Mouse (Mus musculus) hindbrain, embryonic 15.5 days (tissue): ENCODE measurements around the gene Polg. TPM values are rescaled to one million over a fixed set of nuclear protein-coding genes. Genes with fewer than 3 reads are reported as not detected.

Source experiments
- ATAC-seq: fragments of 200-750 bp; cut with Nextera tagmentation; 2 replicates; pipeline ENCODE4 v1.8.0; 2017; ENCODE audit warnings: low read depth, moderate number of reproducible peaks, moderate TSS enrichment; ENCODE audit not compliant: low FRiP score
- H3K27ac ChIP-seq: fragments of 300-500 bp; sonication (generic); replicated peaks from 2 replicates; pipeline ENCODE4 v1.5.1; 2015; ENCODE audit warnings: mild to moderate bottlenecking, inconsistent platforms
- H3K27me3 ChIP-seq: fragments of 300-500 bp; sonication (generic); 2 replicates; pipeline ENCODE4 v1.6.1; 2015; ENCODE audit warnings: control low read depth, inconsistent platforms
- H3K36me3 ChIP-seq: fragments of 300-500 bp; sonication (generic); 2 replicates; pipeline ENCODE4 v1.6.1; 2015; ENCODE audit warnings: control low read depth, inconsistent platforms
- H3K4me1 ChIP-seq: fragments of 300-500 bp; sonication (generic); replicated peaks from 2 replicates; pipeline ENCODE4 v1.6.1; 2015; ENCODE audit warnings: control low read depth, inconsistent platforms
- H3K4me2 ChIP-seq: fragments of 300-500 bp; sonication (generic); 2 replicates; pipeline ENCODE4 v1.6.1; 2015; ENCODE audit warnings: moderate library complexity, mild to moderate bottlenecking, inconsistent platforms
- H3K4me3 ChIP-seq: fragments of 300-500 bp; sonication (generic); 2 replicates; pipeline ENCODE4 v1.5.1; 2015; ENCODE audit warnings: mild to moderate bottlenecking, inconsistent platforms
- H3K9ac ChIP-seq: fragments of 300-500 bp; sonication (generic); 2 replicates; pipeline ENCODE4 v1.6.1; 2015; ENCODE audit warnings: inconsistent platforms
- H3K9me3 ChIP-seq: fragments of 300-500 bp; sonication (generic); 2 replicates; pipeline ENCODE4 v1.6.1; 2016; ENCODE audit warnings: control low read depth, inconsistent platforms
- WGBS: fragments of 180-500 bp; shearing (Covaris S2); methylation state at CpG from one replicate; pipeline ENCODE4 v1.1.7; 2015; 5-methylcytosine and 5-hydroxymethylcytosine counted together
- polyA plus RNA-seq: library from polyadenylated mRNA; unstranded; fragments of >200 nt; fragmentation: Nextera tagmentation; extraction: Ambion mirVana; gene quantifications from 2 replicates; pipeline ENCODE4 v1.2.1, GENCODE M21; 2015

The Polg gene
- polyA plus RNA-seq, 1 experiment from 2014 or later, result 27.0 TPM

DNA sequence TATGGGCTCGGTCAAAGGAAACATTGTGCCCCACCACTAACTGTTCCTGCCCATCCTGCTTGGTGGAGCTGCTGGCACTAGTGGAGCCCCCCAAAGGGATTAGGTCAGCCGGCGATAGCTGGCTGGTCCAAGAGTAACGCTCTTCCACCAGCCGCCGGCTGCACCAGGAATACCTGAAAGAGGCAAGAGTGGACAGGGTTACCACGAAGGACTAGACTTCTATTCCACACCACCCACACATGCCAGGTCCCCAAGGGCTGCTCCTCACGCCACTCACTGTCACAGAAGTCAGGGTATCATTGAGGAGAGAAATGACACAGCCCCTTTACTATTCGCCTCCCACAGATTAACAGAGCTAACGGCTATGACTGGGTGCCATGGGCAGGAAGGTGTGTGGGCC lies 4.4 kb downstream of the Polg start:
- Histone ChIP-seq H3K9ac (no peak overlapping the region), H3K9me3 (no peaks in the 10 kb centered on the region), H3K4me1 (peaks cover 18% of the 10 kb centered on the region), H3K27ac (no peak overlapping the region), H3K4me2 (no peak overlapping the region), H3K27me3 (no peaks in the 10 kb centered on the region), H3K4me3 (no peak overlapping the region), H3K36me3 (peaks cover 53% of the 10 kb centered on the region)
- no peak for ATAC-seq
- WGBS, result 91% methylated on average over 10 of the region's 10 CpGs

DNA sequence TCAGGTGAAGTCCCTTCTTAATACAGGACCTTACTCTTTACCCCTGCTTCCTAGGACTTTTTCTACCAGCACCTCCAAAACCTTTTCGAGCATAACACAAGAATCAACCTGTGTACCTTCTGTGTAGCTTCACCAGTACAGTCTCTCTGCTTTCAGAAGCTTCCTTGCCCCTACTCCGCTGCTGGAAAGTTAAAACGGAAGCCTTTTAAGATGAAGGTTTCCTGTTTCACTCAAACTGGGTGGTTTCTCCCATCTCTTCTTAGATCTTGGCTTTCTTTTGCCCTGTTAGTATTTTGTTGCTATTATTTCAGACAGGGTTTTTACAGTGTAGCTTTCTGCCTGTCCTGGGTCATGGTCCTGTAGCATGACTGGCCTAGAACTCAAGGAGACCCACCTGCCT lies 18.7 kb downstream of the Polg start:
- WGBS, result 97% methylated on average over 3 of the region's 3 CpGs
- no peak overlapping the region for H3K4me3 ChIP-seq
- no peaks in the 10 kb centered on the region for H3K27me3 ChIP-seq
- no peaks in the 10 kb centered on the region for H3K4me1 ChIP-seq
- H3K9ac ChIP-seq, result no peak overlapping the region
- H3K9me3 ChIP-seq, result no peaks in the 10 kb centered on the region
- peaks cover 48% of the 10 kb centered on the region for H3K36me3 ChIP-seq
- H3K4me2 ChIP-seq, result no peak overlapping the region
- no peak overlapping the region for H3K27ac ChIP-seq
- ATAC-seq, result no peak

DNA sequence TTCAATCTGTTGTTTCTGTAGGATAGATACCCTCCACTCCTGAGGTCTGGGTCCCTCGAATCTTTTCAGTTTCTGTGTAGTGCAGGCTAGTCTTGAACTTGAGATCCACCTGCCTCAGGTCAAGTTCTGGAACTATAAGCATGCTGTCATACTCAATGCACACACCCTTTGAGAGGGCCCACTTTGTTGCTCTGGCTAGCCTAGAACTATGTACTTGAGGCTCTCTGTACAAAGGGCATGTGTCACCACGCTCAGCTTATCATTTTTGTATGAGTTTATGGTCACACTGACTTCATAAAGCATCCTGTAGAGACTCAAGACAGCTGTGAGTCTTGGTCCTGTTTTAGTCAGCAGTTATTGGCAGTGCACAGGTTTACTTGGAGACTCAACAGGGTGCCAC lies 19.1 kb downstream of the Polg start:
- Histone ChIP-seq H3K4me3 (no peak overlapping the region), H3K4me1 (no peaks in the 10 kb centered on the region), H3K4me2 (no peak overlapping the region), H3K27ac (no peak overlapping the region), H3K9me3 (no peaks in the 10 kb centered on the region), H3K36me3 (peaks cover 44% of the 10 kb centered on the region), H3K9ac (no peak overlapping the region), H3K27me3 (no peaks in the 10 kb centered on the region)
- ATAC-seq, result no peak
- WGBS, result 93% methylated on average over 2 of the region's 2 CpGs

- Histone ChIP-seq H3K9me3 (no peaks in the 10 kb centered on the region), H3K9ac (no peak overlapping the region), H3K4me1 (no peaks in the 10 kb centered on the region), H3K27ac (no peak overlapping the region), H3K36me3 (no peaks in the 10 kb centered on the region), H3K4me3 (no peak overlapping the region), H3K4me2 (no peak overlapping the region), H3K27me3 (no peaks in the 10 kb centered on the region)
- ATAC-seq, result no peak
- 83% methylated on average over 2 of the region's 2 CpGs for whole genome bisulfite sequencing
Measured at GRCm38 (mm10) chr7:79440035-79440434, 26.1 kb downstream of the Polg start.

GRCm38 (mm10) chr7:79428243-79428642 lies 37.9 kb downstream of the Polg start:
- Histone ChIP-seq H3K9ac (no peak overlapping the region), H3K36me3 (no peaks in the 10 kb centered on the region), H3K9me3 (no peaks in the 10 kb centered on the region), H3K4me2 (no peak overlapping the region), H3K4me3 (no peak overlapping the region), H3K27me3 (no peaks in the 10 kb centered on the region), H3K4me1 (no peaks in the 10 kb centered on the region), H3K27ac (no peak overlapping the region)
- 43% methylated on average over 5 of the region's 5 CpGs for WGBS
- ATAC-seq, result no peak

DNA sequence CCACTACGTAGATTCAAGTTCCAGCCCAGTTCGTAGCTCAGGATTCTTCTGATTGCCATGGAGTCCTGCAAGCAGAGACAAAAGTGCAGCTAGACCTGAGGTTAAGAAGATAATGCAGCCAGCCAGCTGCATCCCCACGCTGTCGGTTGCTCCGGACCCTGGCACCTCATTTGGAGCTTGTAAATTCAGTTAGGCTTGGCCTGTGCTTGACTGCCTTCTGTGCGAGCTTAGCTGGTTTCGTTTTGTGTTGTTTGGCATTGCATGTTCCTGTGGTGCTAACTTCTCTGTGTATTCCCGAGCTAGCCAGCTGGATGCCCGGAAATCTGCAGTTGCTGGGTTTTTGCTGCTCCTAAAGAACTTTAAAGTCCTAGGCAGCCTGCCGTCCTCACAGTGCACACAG lies 40.4 kb downstream of the Polg start:
- no peak overlapping the region for H3K27ac ChIP-seq
- no peak overlapping the region for H3K4me2 ChIP-seq
- no peaks in the 10 kb centered on the region for H3K36me3 ChIP-seq
- no peaks in the 10 kb centered on the region for H3K9me3 ChIP-seq
- no peak overlapping the region for H3K4me3 ChIP-seq
- no peak for ATAC-seq
- H3K4me1 ChIP-seq, result no peaks in the 10 kb centered on the region
- 65% methylated on average over 10 of the region's 10 CpGs for WGBS
- no peak overlapping the region for H3K9ac ChIP-seq
- H3K27me3 ChIP-seq, result no peaks in the 10 kb centered on the region

GRCm38 (mm10) chr7:79422876-79423275 lies 43.3 kb downstream of the Polg start:
- 96% methylated on average over 10 of the region's 10 CpGs for WGBS
- no peak overlapping the region for H3K4me3 ChIP-seq
- no peaks in the 10 kb centered on the region for H3K9me3 ChIP-seq
- H3K27me3 ChIP-seq, result no peaks in the 10 kb centered on the region
- H3K36me3 ChIP-seq, result no peaks in the 10 kb centered on the region
- no peak overlapping the region for H3K9ac ChIP-seq
- ATAC-seq, result no peak
- no peak overlapping the region for H3K4me2 ChIP-seq
- H3K4me1 ChIP-seq, result no peaks in the 10 kb centered on the region
- no peak overlapping the region for H3K27ac ChIP-seq

- H3K9ac ChIP-seq, result no peak overlapping the region
- H3K27ac ChIP-seq, result no peak overlapping the region
- no peaks in the 10 kb centered on the region for H3K4me1 ChIP-seq
- H3K36me3 ChIP-seq, result no peaks in the 10 kb centered on the region
- WGBS, result 93% methylated on average over 7 of the region's 7 CpGs
- H3K4me2 ChIP-seq, result no peak overlapping the region
- H3K27me3 ChIP-seq, result no peaks in the 10 kb centered on the region
- no peak for ATAC-seq
- H3K9me3 ChIP-seq, result no peaks in the 10 kb centered on the region
- H3K4me3 ChIP-seq, result no peak overlapping the region
Measured at GRCm38 (mm10) chr7:79419950-79420349, 46.2 kb downstream of the Polg start.

DNA sequence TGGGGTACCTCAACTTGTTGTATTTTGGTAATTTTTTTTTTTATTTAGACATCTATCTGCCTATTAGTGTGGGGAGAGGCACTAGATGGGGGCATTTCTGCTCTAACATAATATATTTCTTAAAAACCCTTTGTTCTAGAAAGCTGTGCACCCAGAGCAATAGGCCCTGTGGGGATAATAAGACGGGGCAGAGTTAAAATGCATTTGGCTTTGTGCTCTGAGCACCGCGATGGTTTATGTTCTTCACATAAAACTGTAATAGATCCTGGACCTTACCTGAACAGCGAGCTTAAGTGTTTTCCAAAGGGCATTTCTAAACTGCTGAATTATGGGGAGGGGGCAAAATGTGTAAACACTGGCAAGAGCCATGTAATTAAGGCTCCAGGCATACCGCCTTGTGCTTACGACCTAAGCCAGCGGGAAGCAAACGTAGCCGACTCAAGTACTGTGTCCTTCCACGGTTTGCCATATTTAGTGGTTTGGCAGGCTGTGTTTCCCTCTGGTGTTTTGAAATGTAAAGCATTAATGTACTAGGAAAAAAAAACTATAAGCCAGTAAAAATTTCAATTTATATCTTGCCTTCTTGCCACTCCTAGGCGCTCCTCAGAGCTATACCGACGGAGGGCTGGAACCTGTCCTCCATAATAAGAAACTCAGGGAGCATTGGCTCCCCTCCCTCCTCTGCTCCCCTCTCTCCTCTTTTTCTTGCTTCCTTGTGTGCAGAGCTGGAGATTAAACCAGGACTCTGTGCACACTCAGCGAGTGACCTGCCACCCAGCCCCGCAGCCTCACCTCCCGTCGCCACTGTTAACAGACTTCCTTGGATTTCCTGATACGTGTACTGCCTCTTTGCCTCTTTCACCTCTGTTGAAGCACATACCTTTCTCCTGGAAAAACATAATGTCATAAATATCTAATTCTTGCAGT lies 51.5 kb downstream of the Polg start:
- no peaks in the 10 kb centered on the region for H3K9me3 ChIP-seq
- no peaks in the 10 kb centered on the region for H3K4me1 ChIP-seq
- no peaks in the 10 kb centered on the region for H3K27me3 ChIP-seq
- no peak overlapping the region for H3K4me2 ChIP-seq
- no peak for ATAC-seq
- no peak overlapping the region for H3K9ac ChIP-seq
- H3K36me3 ChIP-seq, result no peaks in the 10 kb centered on the region
- no peak overlapping the region for H3K4me3 ChIP-seq
- H3K27ac ChIP-seq, result no peak overlapping the region
- 79% methylated on average over 18 of the region's 18 CpGs for WGBS

DNA sequence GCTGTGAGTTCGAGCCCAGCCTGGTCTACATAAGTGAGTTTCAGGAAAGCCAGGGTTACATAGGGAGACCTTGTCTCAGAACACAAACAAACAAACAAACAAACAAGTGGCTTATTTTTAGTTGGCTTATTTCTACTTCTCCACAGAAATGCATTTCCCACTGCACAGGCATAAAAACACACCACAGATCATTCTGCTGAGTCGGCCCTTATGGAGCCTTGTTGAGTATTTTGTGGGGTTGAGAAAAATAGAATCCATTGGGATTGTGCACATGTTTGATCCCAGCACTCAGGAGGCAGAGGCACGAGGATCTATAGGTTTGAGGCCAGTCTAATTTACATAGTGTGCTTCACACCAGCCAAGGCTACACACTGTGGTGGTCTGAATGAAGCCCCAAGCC lies 65.9 kb downstream of the Polg start:
- WGBS, result 86% methylated on average over 3 of the region's 3 CpGs
- H3K36me3 ChIP-seq, result no peaks in the 10 kb centered on the region
- H3K4me2 ChIP-seq, result no peak overlapping the region
- ATAC-seq, result no peak
- H3K4me3 ChIP-seq, result no peak overlapping the region
- H3K9me3 ChIP-seq, result no peaks in the 10 kb centered on the region
- H3K9ac ChIP-seq, result no peak overlapping the region
- no peaks in the 10 kb centered on the region for H3K27me3 ChIP-seq
- no peak overlapping the region for H3K27ac ChIP-seq
- no peaks in the 10 kb centered on the region for H3K4me1 ChIP-seq

- Histone ChIP-seq H3K4me2 (no peak overlapping the region), H3K27ac (no peak overlapping the region), H3K9ac (no peak overlapping the region), H3K36me3 (no peaks in the 10 kb centered on the region), H3K27me3 (no peaks in the 10 kb centered on the region), H3K4me1 (no peaks in the 10 kb centered on the region), H3K4me3 (no peak overlapping the region), H3K9me3 (no peaks in the 10 kb centered on the region)
- no peak for ATAC-seq
- WGBS, result 75% methylated on average over 12 of the region's 12 CpGs
Measured at GRCm38 (mm10) chr7:79398971-79399370, 67.2 kb downstream of the Polg start.

- Histone ChIP-seq H3K4me2 (no peak overlapping the region), H3K4me1 (no peaks in the 10 kb centered on the region), H3K4me3 (no peak overlapping the region), H3K9me3 (no peaks in the 10 kb centered on the region), H3K36me3 (no peaks in the 10 kb centered on the region), H3K27me3 (no peaks in the 10 kb centered on the region), H3K9ac (no peak overlapping the region), H3K27ac (no peak overlapping the region)
- 90% methylated on average over 8 of the region's 8 CpGs for WGBS
- no peak for ATAC-seq
Measured at GRCm38 (mm10) chr7:79398426-79398825, 67.7 kb downstream of the Polg start.
